Mouse (Mus musculus): ENCODE data around the gene Zfhx3.

- TF ChIP-seq CTCF (IDR thresholded peaks at IDR 0.05; ENCODE audit: low read depth): no peak
- TF ChIP-seq EP300 (IDR thresholded peaks at IDR 0.05; ENCODE audit: low read depth): no peak
Measured at GRCm38 (mm10) chr8:108738179-108738578, 795.7 kb downstream of the Zfhx3 start.

All from liver, embryonic 14.5 days (tissue).